Mouse (Mus musculus): ENCODE measurements around the gene Sln. TPM values are rescaled to one million over a fixed set of nuclear protein-coding genes. Genes with fewer than 3 reads are reported as not detected.

Gene Sln
- polyA plus RNA-seq, 1 experiment = 0.20 TPM

GRCm38 (mm10) chr9:53903215-53903842, 53.4 kb downstream of the Sln start:
- no peak for DNase-seq (ENCODE audit: low read depth)

Other genes with a start within 250 kb of the Sln start
- 44.8 and 49.2 TPM in 2 replicates for gene Acat1, start 239.8 kb upstream of the Sln start, polyA plus RNA-seq (2012; rRNA removed)
- 4.1 and 5.3 TPM in 2 replicates for gene Cul5, start 180.2 kb upstream of the Sln start, polyA plus RNA-seq (2012; rRNA removed)
- gene Rab39, start 143.9 kb upstream of the Sln start, polyA plus RNA-seq (2012; rRNA removed) = 0.09 and 0.10 TPM in 2 replicates
- gene Slc35f2, start 78.6 kb upstream of the Sln start, polyA plus RNA-seq (2012; rRNA removed) = 102 and 116 TPM in 2 replicates
- gene Elmod1, start 125.1 kb downstream of the Sln start, polyA plus RNA-seq (2012; rRNA removed) = 1.2 and 1.4 TPM in 2 replicates
- gene Tnfaip8l3, start 218.2 kb downstream of the Sln start, polyA plus RNA-seq (2012; rRNA removed) = 0.35 and 0.37 TPM in 2 replicates

All from gonadal fat pad, adult 2 months (tissue).